Mouse (Mus musculus): ENCODE data around the gene Kmt5b.

Gene Kmt5b

DNA sequence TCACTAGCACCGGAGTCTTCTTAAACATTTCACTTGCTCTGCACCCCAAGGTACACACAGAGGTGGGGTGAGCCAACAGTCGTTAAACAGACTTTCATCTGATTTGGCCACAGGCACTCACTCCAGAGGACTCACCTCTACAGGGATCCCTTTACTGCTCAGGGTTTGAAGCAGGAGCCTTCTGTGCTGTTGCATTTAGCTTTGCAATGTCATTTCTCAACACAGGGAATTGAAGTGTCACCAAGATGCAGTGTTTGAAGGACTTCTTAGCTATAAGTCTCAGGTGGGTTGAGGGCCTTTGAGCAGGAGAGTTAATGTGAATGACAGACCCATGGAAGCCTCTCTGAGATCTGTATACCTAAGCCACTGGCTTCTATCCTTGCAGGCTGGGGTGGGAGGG is 76.4 kb downstream of the Kmt5b start:
- DNase-seq (ENCODE audit: low spot score), result no peak

DNA sequence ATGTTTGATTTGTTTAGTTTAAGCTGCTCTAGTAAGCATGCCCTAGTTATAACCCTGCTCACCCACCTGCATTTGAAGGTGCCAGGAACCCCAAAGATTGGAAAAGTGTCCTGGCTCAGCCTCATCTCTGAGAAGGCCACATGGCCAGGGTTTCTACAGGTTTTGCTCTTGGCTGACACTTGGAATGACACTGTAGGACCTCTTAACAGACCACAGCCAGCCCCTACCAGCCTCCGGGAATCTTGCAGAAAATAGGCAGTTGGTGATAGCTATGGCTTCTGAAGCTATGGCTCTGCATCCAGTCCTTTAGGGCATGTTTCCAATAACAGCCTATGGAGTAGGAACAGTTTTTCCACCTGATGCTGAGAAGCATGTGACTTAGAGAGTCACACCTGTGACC is 77.6 kb downstream of the Kmt5b start:
- DNase-seq (ENCODE audit: low spot score), result no peak

DNA sequence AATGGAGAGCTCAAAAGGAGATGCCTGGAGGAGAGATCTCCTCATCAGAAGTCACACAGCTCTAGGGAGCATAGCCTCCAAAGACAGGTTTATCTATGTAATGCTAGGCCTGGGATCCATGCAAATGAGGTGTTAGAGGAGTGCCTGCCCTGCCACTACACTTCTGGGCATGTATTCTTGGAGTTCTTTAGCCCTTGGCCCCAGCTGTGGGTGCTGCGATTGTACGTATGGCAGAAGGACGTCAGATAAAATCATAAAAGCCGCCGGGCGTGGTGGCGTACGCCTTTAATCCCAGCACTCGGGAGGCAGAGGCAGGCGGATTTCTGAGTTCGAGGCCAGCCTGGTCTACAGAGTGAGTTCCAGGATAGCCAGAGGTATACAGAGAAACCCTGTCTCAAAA is 78.1 kb downstream of the Kmt5b start:
- DNase-seq (ENCODE audit: low spot score), result no peak

DNA sequence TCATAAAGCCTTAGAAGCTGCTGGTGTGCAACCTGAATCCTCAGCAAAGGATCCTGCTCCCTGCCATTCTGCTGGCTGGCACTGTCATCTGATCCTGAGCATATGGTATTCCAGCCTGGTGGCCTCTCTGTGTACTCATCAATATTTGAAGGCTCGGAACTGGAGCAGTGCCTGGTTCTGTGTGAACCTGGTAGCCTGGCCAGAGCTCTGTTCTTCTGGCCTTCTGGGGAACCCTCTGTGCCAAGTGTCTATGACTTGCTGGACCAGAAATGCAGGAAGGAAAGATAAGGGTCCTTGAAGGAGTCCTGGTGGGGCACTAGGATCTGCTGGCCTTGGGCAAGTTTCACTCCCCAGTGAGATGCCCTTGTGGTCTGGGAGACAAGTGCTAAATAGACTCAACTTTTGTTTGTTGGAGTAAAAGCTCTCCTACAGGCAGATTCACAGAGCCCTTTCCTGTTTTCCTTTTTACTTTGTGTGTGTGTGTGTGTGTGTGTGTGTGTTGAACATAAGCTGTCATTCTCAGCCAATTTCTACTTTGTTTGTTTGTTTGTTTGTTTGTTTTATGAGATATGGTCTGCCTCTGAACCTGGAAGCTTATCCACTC is 78.7 kb downstream of the Kmt5b start:
- no peak for DNase-seq (ENCODE audit: low spot score)

DNA sequence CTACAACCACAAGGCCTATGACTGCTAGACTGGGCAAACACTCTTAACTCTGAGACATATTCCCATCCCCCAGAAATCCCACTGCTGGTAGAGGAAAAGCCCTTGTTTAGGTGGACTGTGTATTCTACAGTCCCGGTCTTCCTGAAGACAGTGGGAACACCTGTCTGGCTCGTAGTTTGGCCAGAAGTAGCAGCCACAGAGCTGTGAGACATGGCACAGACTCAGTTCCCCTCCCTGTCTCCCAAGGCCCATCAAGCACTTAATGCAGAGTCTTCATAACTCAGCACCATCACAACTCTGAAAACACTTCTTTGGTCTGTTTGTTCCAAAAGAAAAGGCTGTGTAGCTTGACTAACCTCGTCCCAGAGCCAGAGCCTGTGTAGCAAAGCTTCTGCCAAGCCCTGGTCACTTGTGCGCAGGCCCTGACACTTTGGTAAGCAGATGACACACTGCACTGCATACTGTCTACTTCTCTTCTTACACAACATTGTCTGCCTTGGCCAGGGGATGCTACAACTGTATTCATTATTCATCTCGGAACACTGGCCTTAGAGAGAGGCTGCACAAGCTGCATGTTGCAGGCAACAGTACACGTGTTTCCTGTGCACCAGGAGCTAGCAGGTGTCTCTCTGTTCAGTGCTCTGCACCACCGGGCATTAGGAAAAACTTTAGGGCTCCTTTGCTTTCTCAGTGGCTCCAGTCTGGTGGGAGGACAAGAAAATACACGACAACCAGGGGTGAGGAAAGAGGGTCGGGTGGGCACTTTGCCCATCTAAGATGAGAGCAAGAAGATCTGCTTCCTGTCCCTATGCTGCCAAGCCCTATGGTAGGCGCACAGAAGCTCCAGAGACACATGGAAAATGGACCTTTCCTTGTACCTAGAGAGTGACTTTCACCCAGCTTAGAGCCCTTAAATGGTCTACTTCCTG is 79.7 kb downstream of the Kmt5b start:
- DNase-seq (ENCODE audit: low spot score), result no peak

DNA sequence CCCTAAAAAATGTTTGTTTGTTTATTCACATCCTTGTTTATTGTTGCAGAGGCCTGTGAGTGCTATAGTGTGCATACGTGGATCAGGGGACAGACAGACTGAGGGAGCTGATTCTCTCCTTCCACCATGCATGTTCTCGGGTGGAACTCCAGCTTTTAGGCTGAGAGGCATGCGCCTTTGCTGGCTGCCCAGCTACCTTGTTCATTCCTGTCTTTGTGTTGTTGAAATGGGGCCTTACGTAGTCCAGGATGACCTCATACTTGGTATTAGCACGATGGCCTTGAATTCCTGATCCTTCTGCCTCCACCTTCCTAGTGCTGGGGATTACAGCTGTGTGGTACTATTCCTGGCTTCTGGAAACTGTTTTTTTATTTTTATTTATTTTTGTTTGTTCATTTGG is 80.5 kb downstream of the Kmt5b start:
- DNase-seq (ENCODE audit: low spot score), result no peak

DNA sequence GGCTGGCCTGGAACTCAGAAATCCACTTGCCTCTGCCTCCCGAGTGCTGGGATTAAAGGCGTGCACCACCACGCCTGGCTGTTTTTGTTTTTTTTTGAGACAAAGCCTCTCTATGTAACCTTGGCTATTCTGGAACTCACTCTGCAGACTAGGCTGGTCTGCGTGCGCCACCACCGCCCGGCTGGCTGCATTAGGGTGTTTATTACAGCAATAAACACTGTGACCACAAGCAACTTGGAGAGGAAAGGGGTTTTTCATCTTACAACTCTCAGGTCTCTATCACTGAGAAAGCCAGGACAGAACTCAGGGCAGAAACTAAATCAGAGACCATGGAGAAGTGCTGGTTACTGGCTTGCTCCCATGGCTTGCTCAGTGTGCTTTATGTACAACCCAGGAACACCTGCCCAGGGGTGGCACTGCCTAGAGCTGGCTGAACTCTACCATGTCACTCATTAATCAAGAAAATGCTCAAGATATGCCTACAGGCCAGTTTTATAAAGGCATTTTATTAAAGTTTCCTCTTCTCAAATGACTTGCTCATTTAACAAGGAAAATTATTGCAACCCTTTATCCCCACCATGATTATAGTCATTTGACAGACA is 81.1 kb downstream of the Kmt5b start:
- DNase-seq (ENCODE audit: low spot score), result no peak

DNA sequence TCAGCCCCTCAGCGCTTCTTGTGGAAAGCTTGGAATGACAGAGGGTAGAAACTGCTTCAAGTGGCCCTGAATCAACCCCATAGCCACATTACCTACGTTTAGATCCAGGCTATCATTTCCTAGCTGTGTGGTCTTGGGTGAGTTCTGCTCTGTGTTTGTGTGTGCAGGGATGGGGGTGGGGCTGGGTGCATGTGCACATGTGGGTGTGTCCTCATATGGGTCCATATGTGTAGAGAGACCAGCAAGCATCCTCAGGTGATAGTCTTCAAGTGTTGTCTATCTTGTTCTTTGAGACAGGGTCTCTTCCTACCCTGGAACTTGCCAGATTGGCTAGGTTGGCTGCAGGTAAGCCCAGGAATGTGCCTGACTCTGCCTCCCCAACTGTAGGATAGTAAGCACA is 82.0 kb downstream of the Kmt5b start:
- no peak for DNase-seq (ENCODE audit: low spot score)

DNA sequence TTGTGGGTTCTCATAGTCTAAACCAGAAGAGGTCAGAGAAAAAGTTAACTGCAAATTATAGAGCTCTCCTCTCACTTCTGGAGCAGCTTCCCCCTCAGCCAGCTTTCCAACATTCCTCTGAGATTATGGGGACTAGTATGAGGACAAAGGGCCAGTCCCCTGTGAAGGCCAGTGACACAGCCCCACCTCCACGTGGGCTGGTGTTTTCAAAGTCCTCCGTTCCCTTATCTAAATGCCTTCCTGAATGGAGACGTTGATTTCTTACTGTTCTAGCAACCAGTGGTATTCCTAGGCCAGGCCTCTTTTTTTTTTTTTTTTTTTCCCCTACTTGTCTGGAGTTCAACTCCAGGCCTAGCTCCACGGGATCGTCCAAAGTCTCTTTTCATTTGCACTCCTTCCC is 82.9 kb downstream of the Kmt5b start:
- no peak for DNase-seq (ENCODE audit: low spot score)

DNA sequence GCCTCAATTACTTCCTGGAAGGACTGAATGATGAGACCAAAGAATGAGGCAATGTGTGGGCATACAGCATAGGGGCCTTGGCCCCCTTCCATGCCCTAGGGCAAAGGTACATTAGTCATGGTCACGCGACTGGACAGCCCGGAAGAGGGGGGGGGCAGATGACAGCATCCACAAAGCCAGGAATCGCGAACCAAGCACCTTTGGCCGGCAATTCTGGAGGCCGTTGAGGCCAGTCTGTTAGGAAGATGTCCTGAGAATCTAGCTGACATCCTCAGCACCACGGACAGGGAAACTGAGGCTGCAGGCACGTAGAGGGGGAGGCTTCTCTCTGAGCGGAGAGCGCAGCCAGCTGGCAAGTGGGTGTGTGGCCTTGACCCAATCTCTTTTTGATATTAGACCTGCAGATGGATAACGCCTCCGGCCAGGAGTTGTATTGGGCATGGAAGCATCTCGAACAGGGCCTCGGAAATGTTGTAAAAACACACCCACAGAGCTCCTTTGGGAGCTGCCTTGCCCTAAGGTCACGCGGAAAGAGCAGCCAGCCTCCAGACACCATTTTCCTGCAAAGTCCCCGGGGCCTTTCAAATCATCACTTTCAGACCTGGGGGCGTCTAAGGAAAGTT is 83.7 kb downstream of the Kmt5b start:
- peak; percentile 35 for DNase-seq (ENCODE audit: low spot score)

DNA sequence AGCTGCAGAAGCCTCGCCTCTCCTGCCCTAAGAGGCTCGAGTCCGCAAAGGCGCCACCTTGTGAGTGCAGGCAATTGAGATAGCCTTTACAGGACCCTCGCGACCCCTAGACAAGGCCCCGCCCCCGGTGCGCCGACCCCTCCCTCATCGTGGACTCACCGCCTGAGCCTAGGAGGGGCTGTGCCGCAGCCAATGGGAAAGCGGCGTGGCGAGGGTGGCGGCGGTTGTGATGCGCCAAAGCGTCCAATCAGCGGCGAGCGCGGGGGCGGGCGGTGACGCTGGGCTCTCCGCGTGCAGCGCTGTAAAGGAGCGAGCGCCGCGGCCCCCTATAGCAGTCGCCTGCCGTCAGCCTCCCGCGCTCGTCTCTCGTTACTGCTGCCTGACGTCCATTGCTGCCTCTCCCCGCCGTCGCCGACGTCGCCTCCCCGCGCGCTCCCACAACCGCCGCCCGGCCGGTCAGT is 84.3 kb downstream of the Kmt5b start, which contains the start of gene Chka:
TSS of gene Chka (plus strand) at position 272 of the 461 bp plus-strand sequence.
- DNase-seq (ENCODE audit: low spot score), result peak; percentile 94

DNA sequence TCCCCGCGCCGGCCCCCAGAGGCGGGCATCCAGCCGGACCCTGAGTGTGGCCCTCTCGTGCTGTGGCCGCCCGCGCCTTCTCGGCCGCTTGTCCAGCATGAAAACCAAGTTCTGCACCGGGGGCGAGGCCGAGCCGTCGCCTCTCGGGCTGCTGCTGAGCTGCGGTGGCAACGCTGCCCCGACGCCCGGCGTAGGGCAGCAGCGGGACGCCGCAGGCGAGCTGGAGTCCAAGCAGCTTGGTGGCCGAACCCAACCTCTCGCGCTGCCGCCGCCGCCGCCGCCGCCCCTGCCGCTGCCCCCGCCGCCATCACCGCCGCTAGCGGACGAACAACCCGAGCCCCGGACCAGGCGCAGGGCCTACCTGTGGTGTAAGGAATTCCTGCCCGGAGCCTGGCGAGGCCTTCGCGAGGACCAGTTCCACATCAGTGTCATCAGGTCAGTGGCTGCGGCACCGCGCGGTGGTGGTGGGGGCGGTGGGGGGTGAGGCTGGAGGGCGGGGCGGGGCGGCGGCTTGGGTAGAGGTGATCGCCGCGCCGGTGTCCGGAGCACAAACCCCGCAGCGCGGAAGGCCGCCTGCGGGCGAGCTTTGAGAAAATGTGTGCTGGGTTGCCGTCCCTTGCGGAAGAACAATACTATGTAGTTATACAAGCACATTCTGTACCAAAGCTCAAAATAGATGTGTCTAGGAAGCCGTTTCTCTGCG is 84.9 kb downstream of the Kmt5b start:
- peak; percentile 42 for DNase-seq (ENCODE audit: low spot score)

DNA sequence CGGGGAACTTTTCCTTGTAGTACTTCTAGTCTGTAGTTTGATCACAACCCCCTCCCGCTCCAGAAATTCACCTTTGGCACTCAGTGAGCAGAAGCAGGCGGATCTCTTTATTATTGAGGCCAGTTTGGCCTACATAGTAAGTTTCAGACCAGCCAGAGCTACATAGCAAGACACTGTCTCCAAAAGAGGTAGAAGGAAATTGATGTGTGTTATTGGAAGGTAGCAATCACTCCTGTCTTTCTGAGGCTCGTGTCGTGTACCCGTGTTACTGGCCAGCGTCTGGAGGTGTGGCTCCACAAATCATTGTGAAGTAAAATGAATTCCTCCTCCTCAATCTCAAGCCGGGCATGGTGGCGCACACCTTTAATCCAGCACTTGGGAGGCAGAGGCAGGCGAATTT is 85.9 kb downstream of the Kmt5b start:
- DNase-seq (ENCODE audit: low spot score), result no peak

DNA sequence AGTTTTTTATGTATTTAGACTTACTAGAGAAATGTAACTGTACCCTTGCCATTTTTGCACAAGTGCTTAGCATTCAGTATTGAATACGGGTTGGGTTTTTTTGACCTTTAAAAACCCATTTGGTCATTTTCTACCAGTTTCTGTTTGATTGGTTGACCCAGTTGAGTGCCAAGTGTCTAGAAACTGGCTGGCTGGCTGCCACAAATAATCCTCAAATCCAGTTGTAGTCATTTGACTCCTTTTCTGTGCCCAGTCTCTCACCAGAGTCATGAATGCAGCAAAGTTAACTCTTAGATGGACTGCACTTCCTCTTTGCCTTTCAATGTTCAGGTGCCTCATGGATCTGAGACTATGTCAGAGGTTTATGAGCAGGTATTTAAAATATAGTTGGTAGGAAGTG is 86.7 kb downstream of the Kmt5b start:
- no peak for DNase-seq (ENCODE audit: low spot score)

DNA sequence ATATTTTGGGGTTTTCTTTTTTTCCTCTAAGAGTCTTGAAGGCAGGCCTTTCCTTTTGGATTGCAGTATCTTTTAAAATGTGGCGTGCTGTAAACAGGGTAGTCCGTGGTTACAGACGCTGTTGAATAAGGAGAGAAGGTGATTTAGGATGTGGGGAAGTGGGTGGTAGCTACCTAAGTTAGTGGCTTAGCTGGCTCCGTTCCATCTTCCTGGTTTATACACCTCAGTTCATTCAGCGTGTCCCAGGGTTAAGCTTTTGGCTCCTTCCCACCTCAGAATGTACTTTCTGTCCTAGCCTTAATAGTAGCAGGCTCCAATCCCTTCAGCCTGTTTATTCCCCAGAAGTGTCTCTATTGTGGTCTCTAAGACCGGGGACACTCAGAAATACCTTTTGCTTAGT is 87.9 kb downstream of the Kmt5b start:
- DNase-seq (ENCODE audit: low spot score), result no peak

DNA sequence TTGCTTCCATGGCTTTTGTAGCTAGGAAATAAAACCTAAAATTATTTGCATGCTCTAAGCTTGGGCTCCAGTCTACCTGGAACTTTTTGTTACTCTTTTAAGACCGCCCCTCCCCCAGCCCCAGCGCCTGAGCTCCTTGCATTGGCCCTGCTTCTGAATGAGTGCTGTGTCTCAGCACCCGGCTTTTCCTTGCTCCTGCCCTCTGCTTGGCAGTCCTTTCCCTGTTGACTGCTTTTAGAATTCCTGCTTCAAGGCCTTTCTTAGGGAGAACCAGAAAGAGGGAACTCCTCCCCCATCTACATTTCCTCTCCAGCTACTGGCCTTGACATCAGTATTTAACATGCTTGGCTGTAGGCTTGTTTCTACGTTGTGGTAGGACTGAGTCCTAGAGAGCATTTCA is 88.4 kb downstream of the Kmt5b start:
- no peak for DNase-seq (ENCODE audit: low spot score)

DNA sequence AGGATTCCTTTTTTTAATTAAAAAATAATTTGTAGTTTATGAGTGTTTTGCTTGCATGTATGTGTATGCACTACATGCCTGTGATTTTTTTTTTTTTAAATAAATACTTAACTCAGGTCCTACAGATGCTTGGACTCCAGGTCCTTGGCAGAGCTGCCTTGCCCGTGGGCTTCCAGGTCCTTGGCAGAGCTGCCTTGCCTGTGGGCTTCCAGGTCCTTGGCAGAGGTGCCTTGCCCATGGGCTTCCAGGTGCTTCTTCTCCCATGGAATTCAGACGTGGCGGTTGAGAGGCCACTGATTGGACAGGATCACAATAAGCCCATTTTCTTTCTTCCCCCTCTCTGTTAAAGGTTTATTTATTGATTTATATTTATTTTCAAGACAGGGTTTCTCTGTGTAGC is 90.0 kb downstream of the Kmt5b start:
- no peak for DNase-seq (ENCODE audit: low spot score)

DNA sequence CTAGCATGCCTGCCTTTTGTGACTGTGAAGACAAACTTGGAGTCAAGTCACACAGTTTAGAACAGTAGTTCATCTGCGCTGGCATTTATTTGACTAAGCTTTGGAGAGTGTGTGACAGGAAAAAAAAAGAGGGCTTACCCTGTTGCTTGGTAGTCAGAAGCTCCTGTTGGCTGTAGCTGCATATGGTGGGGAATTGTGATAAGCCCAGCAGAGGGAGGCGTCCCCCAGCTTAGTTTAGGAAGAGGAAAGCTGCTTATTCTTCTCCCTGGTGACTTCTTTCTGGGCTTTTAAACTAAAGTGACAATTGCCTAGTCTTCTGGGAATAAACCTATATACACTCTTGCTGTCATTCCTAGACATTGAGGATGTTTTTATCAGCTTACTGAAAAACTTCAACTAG is 95.5 kb downstream of the Kmt5b start:
- no peak for DNase-seq (ENCODE audit: low spot score)

DNA sequence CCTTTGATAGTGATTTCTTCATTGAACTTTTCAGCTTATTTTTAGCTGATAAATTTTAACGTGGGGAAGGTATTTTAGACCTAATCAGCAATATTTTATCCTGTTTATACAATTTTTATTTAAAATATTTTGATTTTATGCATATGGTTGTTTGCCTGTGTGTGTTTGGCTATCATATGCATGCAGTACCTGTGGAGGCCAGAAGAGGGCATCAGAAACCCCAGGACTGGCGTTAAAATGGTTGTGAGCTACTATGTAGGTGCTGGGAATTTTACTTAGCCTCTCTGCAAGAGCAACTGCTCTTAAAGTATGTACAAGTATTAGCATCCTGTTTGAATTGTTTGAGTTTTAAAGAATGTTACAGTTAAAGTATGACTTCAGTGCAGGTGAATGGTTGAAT is 97.7 kb downstream of the Kmt5b start:
- DNase-seq (ENCODE audit: low spot score), result no peak

All from urinary bladder, postnatal 25 days (tissue).